Mouse (Mus musculus) heart, postnatal 4 days (tissue): ENCODE data around the gene Gstp1. TPM values are rescaled to one million over a fixed set of nuclear protein-coding genes. Genes with fewer than 3 reads are reported as not detected.
A peak's percentile ranks its signal among the peaks of the same experiment; 100 is the strongest.

ENCODE experiments used
- DNase-seq: peaks from one replicate; pipeline ENCODE4 v3.0.0; 2021
- total RNA-seq, 2 experiments: library from RNA; stranded (reverse); gene quantifications; 2 replicates each; pipeline ENCODE4 v1.2.3; 2021

Gstp1 gene
- total RNA-seq, 2 experiments from 2014 or later, result 219 to 261 TPM

- DNase-seq, result peak; percentile 96
These were observed 37.5 kb downstream of the Gstp1 start, which contains the start of the genes Nudt8 and Gm49405 for GRCm38 (mm10) chr19:4000119-4000900. Gene Nudt8 (plus strand): TSS chr19:4000580. Gene Gm49405 (plus strand): TSS chr19:4000626.

GRCm38 (mm10) chr19:3999121-3999730 is 38.6 kb downstream of the Gstp1 start:
- no peak for DNase-seq

- DNase-seq, result no peak
These were observed 39.5 kb downstream of the Gstp1 start for GRCm38 (mm10) chr19:3998335-3998734.

- no peak for DNase-seq
These were observed 40.6 kb downstream of the Gstp1 start for GRCm38 (mm10) chr19:3997231-3997630.

GRCm38 (mm10) chr19:3996747-3997146 is 41.0 kb downstream of the Gstp1 start:
- DNase-seq, result no peak

GRCm38 (mm10) chr19:3996106-3996505 is 41.7 kb downstream of the Gstp1 start:
- DNase-seq, result no peak

DNA sequence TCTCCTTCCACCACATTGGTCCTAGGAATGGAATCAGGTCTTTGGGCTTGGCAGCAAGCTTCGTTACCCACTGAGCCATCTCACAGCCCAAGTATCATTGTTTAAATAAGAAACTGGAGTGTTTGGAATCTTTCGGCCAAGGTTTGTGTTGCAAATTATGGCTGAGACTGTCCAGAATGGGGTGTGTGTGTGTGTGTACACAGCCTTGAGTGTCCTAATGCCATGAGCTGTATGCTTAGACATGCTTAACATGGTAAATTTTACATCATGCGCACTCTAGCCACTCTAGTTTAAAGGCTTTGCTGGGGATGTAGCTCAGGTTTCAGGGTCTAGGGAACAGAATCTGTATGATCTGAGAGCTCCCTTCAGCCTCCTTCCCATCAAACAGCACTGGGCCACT is 42.3 kb downstream of the Gstp1 start:
- DNase-seq, result no peak

DNA sequence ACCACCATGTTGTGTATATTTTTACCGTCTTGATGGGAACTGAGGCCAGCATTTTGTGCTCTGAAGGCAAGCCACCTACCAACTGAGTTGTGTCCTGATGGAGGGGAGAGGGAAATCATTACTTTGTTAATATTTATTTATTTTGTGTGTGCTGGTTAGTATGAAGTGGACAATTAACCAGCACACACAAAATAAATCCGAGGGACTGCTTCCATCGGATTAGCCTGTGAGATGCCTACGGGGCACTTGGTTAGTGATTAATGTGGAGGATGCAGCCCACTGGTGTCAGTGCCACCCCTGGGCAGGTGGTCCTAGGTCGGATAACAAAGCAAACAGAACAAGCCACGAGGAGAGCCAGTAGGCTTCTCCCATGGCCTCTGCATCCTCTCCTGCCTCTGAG is 42.9 kb downstream of the Gstp1 start:
- no peak for DNase-seq

DNA sequence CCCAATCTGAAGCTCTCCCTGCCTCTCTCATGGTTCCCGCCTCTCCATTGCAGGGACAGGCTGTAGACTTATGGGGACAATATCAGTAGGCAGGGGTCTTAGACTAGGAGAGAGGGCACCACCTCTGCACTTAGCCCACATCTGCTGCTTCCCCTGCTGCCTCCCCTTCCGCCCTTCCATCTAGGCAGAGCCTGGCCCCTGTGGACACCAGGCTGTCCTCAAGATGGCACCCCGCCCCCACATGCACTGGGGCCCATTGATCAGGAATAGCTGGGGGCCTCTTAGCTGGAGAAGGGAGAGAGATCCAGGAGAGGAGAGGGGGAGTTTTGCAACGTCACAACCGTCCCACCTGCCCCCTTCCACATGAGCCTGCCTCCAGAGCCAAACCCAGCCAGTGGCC is 45.4 kb downstream of the Gstp1 start, which contains the start of gene Tbx10:
Gene Tbx10, plus strand, starts transcription at position 337 of the 400 bp plus-strand sequence.
- DNase-seq, result no peak

DNA sequence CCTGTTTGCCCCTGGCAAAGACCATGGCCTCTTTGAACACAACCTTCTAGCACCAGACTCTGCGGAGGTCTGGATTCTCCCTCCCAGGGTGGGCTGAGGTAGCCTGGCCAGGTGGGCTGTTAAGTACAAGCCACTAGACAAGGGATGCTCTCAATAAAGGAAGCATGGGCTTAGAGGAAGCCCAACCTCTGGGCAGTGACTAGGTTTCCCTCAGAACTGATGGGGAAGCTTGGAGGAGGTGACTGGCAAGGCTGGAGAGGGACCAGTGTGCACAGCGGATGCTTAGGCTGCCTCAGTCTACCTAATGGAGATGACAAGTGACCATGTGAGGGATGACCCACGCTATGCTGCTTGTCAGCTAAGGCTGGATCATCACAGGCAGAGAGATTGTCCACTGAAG is 45.8 kb downstream of the Gstp1 start:
- no peak for DNase-seq

DNA sequence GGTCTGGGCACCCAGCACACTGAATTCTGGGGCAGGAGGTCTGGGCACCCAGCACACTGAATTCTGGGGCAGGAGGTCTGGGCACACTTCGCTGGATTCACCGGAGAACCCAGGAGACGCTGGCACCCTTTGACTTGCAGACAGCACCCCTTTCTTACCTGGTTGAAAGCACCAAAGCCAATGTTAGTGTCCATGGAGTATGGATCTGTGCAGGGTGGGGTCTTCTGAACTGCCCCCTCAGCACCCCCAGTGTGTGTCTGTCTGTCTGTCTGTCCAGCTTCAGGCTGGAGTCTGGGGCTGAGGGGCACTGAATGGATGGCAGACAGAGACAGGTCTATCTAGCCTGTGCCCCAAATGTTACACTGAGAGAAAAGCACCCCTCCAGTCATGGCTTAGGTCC is 46.2 kb downstream of the Gstp1 start:
- DNase-seq, result no peak

DNA sequence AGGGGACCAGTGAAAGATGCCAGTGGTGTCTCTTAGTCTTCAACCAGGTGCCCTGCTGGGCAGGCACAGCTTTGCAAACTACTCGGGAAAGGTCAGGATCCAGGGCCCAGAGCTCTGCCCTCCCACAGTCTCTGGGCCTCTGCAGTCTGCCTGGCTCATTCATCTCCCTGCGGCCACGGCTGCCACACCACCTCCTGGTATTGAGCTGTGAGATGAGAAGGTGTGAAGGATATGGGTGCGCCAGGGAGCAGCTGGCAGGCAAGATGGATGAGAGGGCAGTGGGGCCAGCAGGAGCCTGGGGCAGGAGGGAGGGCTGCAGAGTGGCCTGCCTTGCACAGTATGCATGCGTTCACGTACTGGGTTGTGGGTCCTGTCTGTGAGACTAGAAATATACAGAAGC is 47.0 kb downstream of the Gstp1 start:
- DNase-seq, result no peak

- no peak for DNase-seq
These were observed 49.0 kb downstream of the Gstp1 start for GRCm38 (mm10) chr19:3988750-3989149.

DNA sequence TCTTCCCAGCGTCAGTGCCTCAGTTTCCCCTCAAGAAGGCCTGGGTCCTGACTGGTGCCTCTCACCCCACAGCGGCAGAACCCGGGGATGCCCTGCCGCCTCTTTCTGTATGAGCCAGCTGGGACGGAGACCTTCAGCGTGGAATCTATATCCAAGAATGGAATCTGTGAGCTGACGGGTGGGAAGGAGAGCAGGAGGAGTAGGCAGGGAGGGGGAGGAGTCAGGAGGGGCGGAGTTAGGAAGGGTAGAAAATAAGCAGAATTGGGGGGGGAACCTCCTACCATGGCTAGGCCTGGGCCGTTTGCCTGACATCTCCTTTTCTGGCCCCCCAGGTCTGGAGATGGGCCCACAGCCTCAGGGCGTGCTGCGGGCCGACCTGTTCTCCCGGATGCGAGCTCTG is 49.7 kb downstream of the Gstp1 start:
- no peak for DNase-seq

GRCm38 (mm10) chr19:3986334-3986733 is 51.5 kb downstream of the Gstp1 start, which contains the start of gene Acy3:
Gene Acy3 (plus strand): TSS chr19:3986570.
- peak; percentile 92 for DNase-seq

Other genes with a start within 250 kb of the Gstp1 start
- 10 to 100 TPM; 16.8 to 16.9 TPM for gene Chka, start 186.2 kb downstream of the Gstp1 start, total RNA-seq
- 10 to 100 TPM; 19.2 to 22.9 TPM for gene Tcirg1, start 130.9 kb downstream of the Gstp1 start, total RNA-seq
- gene Ndufs8, start 125.2 kb downstream of the Gstp1 start, total RNA-seq, result 100 to 1,000 TPM; 290 to 307 TPM
- gene Aldh3b1, start 108.2 kb downstream of the Gstp1 start, total RNA-seq, result 1 to 10 TPM; 1.6 to 1.9 TPM
- 10 to 100 TPM; 15.1 to 15.4 TPM for gene Unc93b1, start 102.8 kb downstream of the Gstp1 start, total RNA-seq
- under 1 TPM; 0.17 to 0.18 TPM for gene Aldh3b3, start 79.3 kb downstream of the Gstp1 start, total RNA-seq
- under 1 TPM; 0.12 to 0.32 TPM for gene Aldh3b2, start 65.7 kb downstream of the Gstp1 start, total RNA-seq
- gene Acy3, start 51.4 kb downstream of the Gstp1 start, total RNA-seq, result 10 to 100 TPM; 10.6 to 12.0 TPM
- gene Tbx10, start 45.2 kb downstream of the Gstp1 start, total RNA-seq, result not detected
- 10 to 100 TPM; 56.6 to 63.2 TPM for gene Nudt8, start 37.4 kb downstream of the Gstp1 start, total RNA-seq
- 1 to 10 TPM; 1.4 to 2.4 TPM for gene Gm49405, start 37.4 kb downstream of the Gstp1 start, total RNA-seq
- gene Doc2g, start 34.7 kb downstream of the Gstp1 start, total RNA-seq, result 100 to 1,000 TPM; 106 to 120 TPM
- 100 to 1,000 TPM; 774 to 835 TPM for gene Ndufv1, start 25.2 kb downstream of the Gstp1 start, total RNA-seq
- gene Gstp2, start 8.0 kb upstream of the Gstp1 start, total RNA-seq, result 10 to 100 TPM; 69.7 to 73.5 TPM
- gene Gstp3, start 21.6 kb upstream of the Gstp1 start, total RNA-seq, result not detected
- not detected for gene Cabp2, start 43.6 kb upstream of the Gstp1 start, total RNA-seq
- gene Cdk2ap2, start 59.2 kb upstream of the Gstp1 start, total RNA-seq, result 10 to 100 TPM; 22.4 to 23.6 TPM
- gene Pitpnm1, start 62.0 kb upstream of the Gstp1 start, total RNA-seq, result 10 to 100 TPM; 41.8 to 42.9 TPM
- gene Aip, start 87.9 kb upstream of the Gstp1 start, total RNA-seq, result 10 to 100 TPM; 54.6 to 55.7 TPM
- gene Gpr152, start 101.8 kb upstream of the Gstp1 start, total RNA-seq, result under 1 TPM in 1 of 2 experiments, not detected in 1; 0.07 TPM
- gene Cabp4, start 106.0 kb upstream of the Gstp1 start, total RNA-seq, result under 1 TPM in 1 of 2 experiments, not detected in 1; 0.18 TPM
- gene Coro1b, start 110.6 kb upstream of the Gstp1 start, total RNA-seq, result 10 to 100 TPM; 74.6 to 74.8 TPM
- 1 to 10 TPM; 2.0 to 2.2 TPM for gene Ptprcap, start 115.6 kb upstream of the Gstp1 start, total RNA-seq
- 10 to 100 TPM; 26.0 to 26.3 TPM for gene Rps6kb2, start 125.4 kb upstream of the Gstp1 start, total RNA-seq
- 10 to 100 TPM; 46.7 to 49.0 TPM for gene Carns1, start 137.5 kb upstream of the Gstp1 start, total RNA-seq
- 1 to 10 TPM; 2.0 to 2.1 TPM for gene Tbc1d10c, start 153.3 kb upstream of the Gstp1 start, total RNA-seq
- gene Ppp1ca, start 154.1 kb upstream of the Gstp1 start, total RNA-seq, result 100 to 1,000 TPM; 481 to 484 TPM
- 1 to 10 TPM; 8.3 to 8.4 TPM for gene Rad9a, start 163.7 kb upstream of the Gstp1 start, total RNA-seq
- 1 to 10 TPM; 2.1 to 2.7 TPM for gene Clcf1, start 176.3 kb upstream of the Gstp1 start, total RNA-seq
- gene AC109138.7, start 176.4 kb upstream of the Gstp1 start, total RNA-seq, result not detected
- 10 to 100 TPM; 11.0 to 11.2 TPM for gene Pold4, start 193.9 kb upstream of the Gstp1 start, total RNA-seq
- gene Ssh3, start 231.2 kb upstream of the Gstp1 start, total RNA-seq, result 1 to 10 TPM; 8.4 to 9.0 TPM
- gene Ankrd13d, start 245.2 kb upstream of the Gstp1 start, total RNA-seq, result 1 to 10 TPM; 1.1 to 1.3 TPM